Mouse (Mus musculus): ENCODE measurements around the gene Zcchc9. TPM values are rescaled to one million over a fixed set of nuclear protein-coding genes. Genes with fewer than 3 reads are reported as not detected.
"Not testable (repeated sequence)": the region's sequence is repeated elsewhere in the genome, so short reads cannot be mapped to it uniquely, and the experiment has no call there.

Gene Zcchc9
- polyA plus RNA-seq, 1 experiment from 2014 or later: 28.8 TPM

DNA sequence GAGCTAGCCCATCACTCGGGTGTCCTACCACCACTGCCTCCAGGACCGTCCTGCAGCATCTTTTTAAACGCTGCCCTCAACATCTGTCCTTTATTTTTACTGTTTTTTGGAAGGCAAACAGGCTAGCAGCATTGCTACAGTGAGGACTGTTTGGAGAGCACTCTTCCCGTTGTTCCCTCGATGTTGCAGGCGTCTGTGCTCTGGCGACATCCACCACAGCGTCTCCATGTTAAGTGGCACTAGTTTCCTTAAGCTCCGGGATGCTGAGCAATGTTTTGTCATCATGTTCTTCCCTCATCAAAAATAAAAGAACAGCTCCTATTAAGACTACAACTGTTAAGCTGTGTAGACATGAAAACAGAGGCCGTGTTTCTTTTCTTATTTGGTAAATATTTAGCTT, 11.9 kb downstream of the Zcchc9 start:
- 94% methylated on average over 10 of the region's 10 CpGs for WGBS
- Histone ChIP-seq H3K4me1 (no peaks in the 10 kb centered on the region), H3K36me3 (peaks cover 70% of the 10 kb centered on the region), H3K27ac (replicated peaks) (no peak overlapping the region), H3K9me3 (replicated peaks) (no peaks in the 10 kb centered on the region), H3K27me3 (ENCODE audit: low read depth, poor library complexity, severe bottlenecking) (no peaks in the 10 kb centered on the region), H3K4me3 (no peak overlapping the region)
- no peak for DNase-seq (ENCODE audit: low spot score)

DNA sequence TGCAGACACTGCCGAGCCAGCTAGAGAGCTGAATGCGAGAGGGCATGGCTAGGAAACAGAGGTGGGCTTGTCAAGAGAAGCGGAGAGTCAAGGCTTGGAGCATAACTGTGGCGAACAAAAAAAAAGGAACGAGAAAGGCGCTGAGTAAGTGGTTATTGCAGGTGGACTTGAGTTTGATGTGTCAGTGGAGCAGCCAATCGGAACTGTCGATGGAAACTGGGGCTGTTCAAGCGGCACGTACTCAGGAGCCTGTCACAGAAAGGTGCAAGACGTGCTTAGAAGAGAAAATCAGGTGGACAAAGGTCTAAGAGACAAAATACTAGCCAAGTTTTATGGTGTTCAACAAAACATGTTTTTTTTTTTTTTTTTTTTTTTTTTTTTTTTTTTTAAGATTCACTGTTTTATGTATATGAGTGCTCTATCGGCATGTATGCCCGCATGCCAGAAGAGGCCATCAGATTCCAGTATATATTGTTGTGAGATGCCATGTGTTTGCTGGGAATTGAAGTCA, 12.5 kb downstream of the Zcchc9 start:
- Histone ChIP-seq H3K9me3 (replicated peaks) (no peaks in the 10 kb centered on the region), H3K27ac (replicated peaks) (no peak overlapping the region), H3K4me1 (no peaks in the 10 kb centered on the region), H3K4me3 (no peak overlapping the region), H3K27me3 (ENCODE audit: low read depth, poor library complexity, severe bottlenecking) (no peaks in the 10 kb centered on the region), H3K36me3 (peaks cover 64% of the 10 kb centered on the region)
- DNase-seq (ENCODE audit: low spot score): no peak
- 96% methylated on average over 13 of the region's 13 CpGs for WGBS

DNA sequence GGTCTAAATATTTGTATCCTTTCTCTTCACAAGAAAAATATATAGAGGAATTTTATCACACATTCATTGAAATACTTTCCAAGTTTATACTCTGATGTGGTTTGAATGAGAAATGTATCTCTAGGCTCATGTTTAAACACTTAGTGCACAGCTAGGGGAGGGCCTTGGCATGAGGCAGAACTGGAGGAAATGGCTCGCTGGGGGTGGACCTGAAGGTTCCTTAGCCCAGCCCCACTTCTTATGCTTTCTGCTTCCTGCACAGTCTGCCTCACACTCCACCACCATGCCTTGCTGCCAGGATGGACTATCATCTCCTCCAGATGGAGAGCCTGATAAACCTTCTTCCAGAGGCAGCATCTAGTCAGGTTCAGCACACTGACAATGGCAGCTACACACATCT, 15.5 kb downstream of the Zcchc9 start:
- H3K36me3 ChIP-seq: peaks cover 35% of the 10 kb centered on the region
- H3K27ac ChIP-seq (replicated peaks): no peak overlapping the region
- H3K4me3 ChIP-seq: no peak overlapping the region
- DNase-seq (ENCODE audit: low spot score): no peak
- no peaks in the 10 kb centered on the region for H3K9me3 ChIP-seq (replicated peaks)
- 75% methylated on average over 1 of the region's 1 CpGs for WGBS
- H3K4me1 ChIP-seq: no peaks in the 10 kb centered on the region
- no peaks in the 10 kb centered on the region for H3K27me3 ChIP-seq (ENCODE audit: low read depth, poor library complexity, severe bottlenecking)

DNA sequence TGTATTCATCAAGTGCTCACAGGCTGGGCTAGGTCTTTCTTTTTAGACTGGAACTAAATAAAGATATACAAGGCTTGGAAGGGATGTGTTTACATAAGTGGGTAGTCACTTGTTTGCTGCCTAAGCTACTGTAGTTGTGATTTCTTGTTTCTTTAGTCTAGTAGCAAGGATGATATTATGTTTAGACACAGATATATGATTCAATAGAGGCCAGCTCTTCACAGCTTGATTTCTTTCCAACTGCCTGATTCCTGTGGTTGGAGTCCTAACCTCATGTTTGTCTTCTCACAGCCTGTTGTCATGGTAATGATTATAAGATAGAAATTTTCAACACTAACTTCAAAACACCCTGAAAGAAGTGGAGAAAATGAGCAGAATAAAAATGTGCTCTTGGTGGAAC, 27.6 kb downstream of the Zcchc9 start:
- Histone ChIP-seq H3K9me3 (replicated peaks) (no peaks in the 10 kb centered on the region), H3K4me1 (no peaks in the 10 kb centered on the region), H3K36me3 (no peaks in the 10 kb centered on the region), H3K27me3 (ENCODE audit: low read depth, poor library complexity, severe bottlenecking) (no peaks in the 10 kb centered on the region), H3K27ac (replicated peaks) (no peak overlapping the region), H3K4me3 (no peak overlapping the region)
- no peak for DNase-seq (ENCODE audit: low spot score)

DNA sequence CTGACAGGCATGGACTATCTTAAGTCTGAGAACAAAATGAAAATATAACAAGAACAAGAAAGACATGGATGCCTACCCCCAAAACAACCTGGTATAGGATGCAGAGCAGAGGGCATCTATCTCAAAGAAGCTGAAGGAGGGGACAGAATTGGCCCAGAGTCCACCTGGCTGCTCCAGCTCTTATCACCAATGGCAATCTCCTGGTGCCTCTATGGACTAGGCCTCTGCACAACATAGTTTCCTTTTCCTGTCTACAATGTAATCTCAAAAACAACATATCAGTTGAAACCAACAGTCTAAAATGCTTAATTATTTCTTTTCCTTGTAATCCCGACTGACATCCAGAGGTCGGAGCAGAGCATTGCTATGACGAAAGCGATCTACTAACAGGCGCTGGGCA, 29.4 kb downstream of the Zcchc9 start:
- Histone ChIP-seq H3K9me3 (replicated peaks) (no peaks in the 10 kb centered on the region), H3K27ac (replicated peaks) (no peak overlapping the region), H3K4me1 (no peaks in the 10 kb centered on the region), H3K27me3 (ENCODE audit: low read depth, poor library complexity, severe bottlenecking) (no peaks in the 10 kb centered on the region), H3K36me3 (no peaks in the 10 kb centered on the region), H3K4me3 (no peak overlapping the region)
- WGBS: 93% methylated on average over 5 of the region's 5 CpGs
- no peak for DNase-seq (ENCODE audit: low spot score)

GRCm38 (mm10) chr13:91768683-91769651, 38.5 kb downstream of the Zcchc9 start:
- WGBS: 83% methylated on average over 9 of the region's 9 CpGs

GRCm38 (mm10) chr13:91765627-91766026, 41.9 kb downstream of the Zcchc9 start:
- H3K9me3 ChIP-seq (replicated peaks): no peaks in the 10 kb centered on the region
- no peaks in the 10 kb centered on the region for H3K4me1 ChIP-seq
- no peaks in the 10 kb centered on the region for H3K36me3 ChIP-seq
- H3K4me3 ChIP-seq: no peak overlapping the region
- 94% methylated on average over 4 of the region's 4 CpGs for WGBS
- no peak overlapping the region for H3K27ac ChIP-seq (replicated peaks)
- no peak for DNase-seq (ENCODE audit: low spot score)
- no peaks in the 10 kb centered on the region for H3K27me3 ChIP-seq (ENCODE audit: low read depth, poor library complexity, severe bottlenecking)

More at GRCm38 (mm10) chr13:91768683-91769651, 38.5 kb downstream of the Zcchc9 start:
- H3K27me3 ChIP-seq (ENCODE audit: low read depth, poor library complexity, severe bottlenecking): no peaks in the 10 kb centered on the region
- no peaks in the 10 kb centered on the region for H3K36me3 ChIP-seq
- no peak overlapping the region for H3K27ac ChIP-seq (replicated peaks)
- no peak for DNase-seq (ENCODE audit: low spot score)
- no peaks in the 10 kb centered on the region for H3K4me1 ChIP-seq
- no peaks in the 10 kb centered on the region for H3K9me3 ChIP-seq (replicated peaks)
- H3K4me3 ChIP-seq: no peak overlapping the region

DNA sequence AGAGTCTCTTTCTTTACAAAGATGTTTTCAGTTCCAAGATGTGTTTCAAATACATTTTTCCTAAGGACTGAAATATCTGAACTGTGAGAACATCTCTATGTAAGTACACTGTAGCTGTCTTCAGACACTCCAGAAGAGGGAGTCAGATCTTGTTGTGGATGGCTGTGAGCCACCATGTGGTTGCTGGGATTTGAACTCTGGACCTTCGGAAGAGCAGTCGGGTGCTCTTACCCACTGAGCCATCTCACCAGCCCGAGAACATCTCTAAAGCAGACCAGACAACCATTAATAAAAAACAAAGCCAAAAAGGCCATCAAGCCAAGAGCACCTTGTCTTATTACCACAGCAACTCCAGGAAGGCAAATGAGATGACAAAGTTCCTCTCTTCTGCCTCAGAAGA, 43.9 kb downstream of the Zcchc9 start:
- not testable (repeated sequence) for H3K4me3 ChIP-seq; H3K4me1 ChIP-seq; DNase-seq (ENCODE audit: low spot score); H3K27me3 ChIP-seq (ENCODE audit: low read depth, poor library complexity, severe bottlenecking); H3K9me3 ChIP-seq (replicated peaks); H3K27ac ChIP-seq (replicated peaks); H3K36me3 ChIP-seq
- 91% methylated on average over 3 of the region's 3 CpGs for WGBS

DNA sequence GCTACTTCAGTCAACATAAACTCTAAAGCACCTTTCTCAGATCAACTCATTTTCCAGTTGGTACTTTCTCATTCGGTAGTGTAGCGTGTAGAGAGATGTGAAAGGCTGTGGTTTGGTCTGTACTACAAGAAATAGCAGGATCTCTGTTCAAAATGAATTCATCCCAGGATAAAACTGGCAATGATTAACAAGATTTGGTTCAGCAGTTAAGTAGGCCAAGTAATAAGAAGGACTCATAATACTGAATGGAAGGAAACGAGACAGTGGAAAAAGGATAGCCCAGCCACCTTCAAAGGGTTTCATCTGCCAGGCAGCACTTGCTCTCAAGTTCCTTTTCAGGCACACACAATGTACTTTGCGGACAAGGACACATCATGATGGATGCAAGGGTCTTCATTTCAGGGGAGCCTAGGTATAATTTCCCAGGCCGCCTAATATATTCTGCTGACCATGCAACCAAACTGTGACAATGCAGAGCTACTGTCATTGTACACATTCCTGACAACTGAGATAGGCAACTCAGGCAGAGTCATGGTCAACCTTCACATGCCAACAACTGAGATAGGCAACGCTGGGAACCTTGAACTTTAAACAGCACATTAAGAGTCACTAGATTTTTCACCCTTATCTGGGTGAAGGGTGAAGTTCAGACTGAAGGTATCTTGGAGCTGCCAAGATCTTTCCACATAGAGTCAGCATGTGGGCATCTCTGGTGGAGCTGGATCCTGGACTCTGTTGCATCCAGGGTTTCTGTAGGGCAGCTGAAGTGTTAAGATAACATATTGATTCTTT, 45.7 kb downstream of the Zcchc9 start:
- DNase-seq (ENCODE audit: low spot score): no peak
- WGBS: 90% methylated on average over 6 of the region's 6 CpGs
- H3K4me1 ChIP-seq: no peaks in the 10 kb centered on the region
- no peaks in the 10 kb centered on the region for H3K36me3 ChIP-seq
- no peak overlapping the region for H3K4me3 ChIP-seq
- no peak overlapping the region for H3K27ac ChIP-seq (replicated peaks)
- H3K27me3 ChIP-seq (ENCODE audit: low read depth, poor library complexity, severe bottlenecking): no peaks in the 10 kb centered on the region
- H3K9me3 ChIP-seq (replicated peaks): no peaks in the 10 kb centered on the region

DNA sequence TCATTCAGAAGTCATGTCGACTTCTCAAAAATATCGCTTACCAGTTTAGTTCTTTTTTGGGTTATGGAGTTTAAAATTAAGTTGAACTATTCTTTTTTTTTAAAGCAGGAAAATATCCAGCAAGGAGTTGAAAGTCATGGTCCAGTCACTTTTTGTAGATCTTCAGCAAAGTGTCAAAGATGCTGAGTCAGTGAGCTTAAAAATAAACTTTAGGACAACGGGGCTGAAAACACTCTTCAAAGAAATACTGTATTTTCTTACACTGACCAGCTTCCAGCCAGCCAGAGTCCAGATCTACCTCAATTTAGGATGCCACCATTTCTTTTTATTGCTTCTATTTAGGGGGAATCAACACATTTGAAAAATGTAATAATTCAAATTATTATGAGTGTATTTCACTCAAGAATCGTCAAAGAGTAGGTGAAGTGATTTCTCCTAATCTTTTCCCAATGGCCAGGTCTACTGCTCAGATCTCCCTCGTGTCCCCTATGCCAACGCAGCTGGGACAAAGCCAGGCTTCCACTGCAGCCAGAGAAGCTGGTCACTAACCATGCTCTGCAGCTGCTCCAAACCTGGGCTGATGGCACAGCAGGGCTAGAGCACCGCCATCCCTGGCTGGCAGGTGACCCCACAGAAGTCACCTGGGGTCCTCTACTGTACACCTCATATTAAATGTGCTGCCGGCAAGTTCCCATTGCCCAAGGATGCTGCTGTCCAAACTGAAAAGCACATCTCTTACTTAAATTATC, 47.0 kb downstream of the Zcchc9 start:
- 91% methylated on average over 8 of the region's 8 CpGs for WGBS
- H3K27me3 ChIP-seq (ENCODE audit: low read depth, poor library complexity, severe bottlenecking): no peaks in the 10 kb centered on the region
- H3K4me3 ChIP-seq: no peak overlapping the region
- no peaks in the 10 kb centered on the region for H3K4me1 ChIP-seq
- no peaks in the 10 kb centered on the region for H3K9me3 ChIP-seq (replicated peaks)
- DNase-seq (ENCODE audit: low spot score): no peak
- no peak overlapping the region for H3K27ac ChIP-seq (replicated peaks)
- no peaks in the 10 kb centered on the region for H3K36me3 ChIP-seq

- Histone ChIP-seq H3K4me1 (no peaks in the 10 kb centered on the region), H3K27me3 (ENCODE audit: low read depth, poor library complexity, severe bottlenecking) (no peaks in the 10 kb centered on the region), H3K9me3 (replicated peaks) (no peaks in the 10 kb centered on the region), H3K36me3 (no peaks in the 10 kb centered on the region), H3K27ac (replicated peaks) (no peak overlapping the region), H3K4me3 (no peak overlapping the region)
- 85% methylated on average over 8 of the region's 8 CpGs for WGBS
- no peak for DNase-seq (ENCODE audit: low spot score)
Observed at GRCm38 (mm10) chr13:91759791-91760190, 47.7 kb downstream of the Zcchc9 start.

- Histone ChIP-seq H3K4me3 (no peak overlapping the region), H3K27me3 (ENCODE audit: low read depth, poor library complexity, severe bottlenecking) (no peaks in the 10 kb centered on the region), H3K36me3 (no peaks in the 10 kb centered on the region), H3K4me1 (no peaks in the 10 kb centered on the region), H3K9me3 (replicated peaks) (no peaks in the 10 kb centered on the region), H3K27ac (replicated peaks) (no peak overlapping the region)
- WGBS: 89% methylated on average over 7 of the region's 7 CpGs
- no peak for DNase-seq (ENCODE audit: low spot score)
Observed at GRCm38 (mm10) chr13:91758316-91759048, 49.0 kb downstream of the Zcchc9 start.
